Mouse (Mus musculus): ENCODE results near the gene Slc37a3. TPM values are rescaled to one million over a fixed set of nuclear protein-coding genes. Genes with fewer than 3 reads are reported as not detected.

Slc37a3 gene
- polyA plus RNA-seq, 1 experiment = 30.8 TPM

DNA sequence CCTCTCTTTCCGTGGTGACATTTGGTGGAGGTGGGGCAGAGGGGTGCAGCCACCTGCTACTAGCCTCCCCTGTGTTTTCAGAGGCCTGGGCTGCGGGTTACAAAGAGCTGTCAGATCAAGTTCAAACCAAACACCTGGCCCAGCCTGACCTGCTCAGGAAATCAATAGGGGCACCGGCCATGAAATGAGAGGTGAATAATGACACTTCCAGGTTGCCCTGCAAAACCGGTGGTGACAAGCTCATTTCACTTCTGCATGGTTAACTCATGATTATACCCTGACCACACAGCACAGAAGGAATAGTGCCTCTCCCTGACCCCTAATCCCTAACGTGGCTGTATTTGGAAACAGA lies 90.8 kb downstream of the Slc37a3 start:
- 20% methylated on average over 5 of the region's 5 CpGs for WGBS
- no peaks in the 10 kb centered on the region for H3K36me3 ChIP-seq (ENCODE audit: control insufficient read depth, insufficient read depth, low read length)
- no peak overlapping the region for H3K4me3 ChIP-seq (ENCODE audit: control insufficient read depth, insufficient read depth, low read length)
- TF ChIP-seq POLR2A (IDR thresholded peaks at IDR 0.05; ENCODE audit: control insufficient read depth, extremely low read depth, insufficient read depth, low read length, poor library complexity) = no peak
- TF ChIP-seq CTCF (IDR thresholded peaks at IDR 0.05; ENCODE audit: borderline replicate concordance, control insufficient read depth, extremely low read depth, insufficient read depth, low read length, poor library complexity) = no peak
- no peak overlapping the region for H3K27ac ChIP-seq (ENCODE audit: control insufficient read depth, insufficient read depth, low read length)
- peak; percentile 25 for DNase-seq
- H3K27me3 ChIP-seq (ENCODE audit: control insufficient read depth, insufficient read depth, low read length) = no peaks in the 10 kb centered on the region
- peaks cover 12% of the 10 kb centered on the region for H3K4me1 ChIP-seq (replicated peaks; ENCODE audit: control insufficient read depth, insufficient read depth, low read length)

DNA sequence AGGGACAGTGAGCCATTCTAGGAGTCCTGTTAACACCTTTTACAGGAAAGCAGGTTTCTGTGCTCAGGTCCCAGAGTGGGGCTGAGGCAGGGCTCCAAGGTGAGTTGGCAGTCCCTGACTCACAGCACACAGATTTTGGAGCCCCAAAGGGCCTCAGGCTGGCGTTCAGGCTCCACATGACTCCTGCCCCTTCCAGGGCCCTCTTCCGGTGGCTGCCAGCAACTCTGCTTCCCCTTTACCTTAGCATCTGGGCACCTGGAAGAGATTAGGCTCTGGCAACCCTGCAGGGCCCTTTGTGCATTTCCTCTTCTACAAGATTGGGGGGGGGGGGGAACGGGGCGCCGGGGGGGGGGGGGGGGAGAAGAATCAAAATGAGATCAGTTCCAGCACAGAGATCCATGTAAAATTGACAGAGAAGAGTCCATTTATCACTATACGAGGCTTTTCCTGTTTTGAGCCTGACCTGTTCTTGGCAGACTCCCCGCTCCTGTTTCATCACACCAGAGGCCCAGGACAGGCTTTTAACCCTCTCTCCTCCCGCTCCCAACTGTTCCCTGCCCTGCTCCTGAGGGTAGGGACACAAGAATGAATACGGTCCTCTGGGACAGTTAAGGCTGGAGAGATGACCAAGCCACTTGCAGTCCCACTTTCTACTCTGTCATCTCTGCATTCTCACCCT lies 91.3 kb downstream of the Slc37a3 start:
- H3K4me1 ChIP-seq (replicated peaks; ENCODE audit: control insufficient read depth, insufficient read depth, low read length) = peaks cover 12% of the 10 kb centered on the region
- no peak overlapping the region for H3K4me3 ChIP-seq (ENCODE audit: control insufficient read depth, insufficient read depth, low read length)
- no peaks in the 10 kb centered on the region for H3K27me3 ChIP-seq (ENCODE audit: control insufficient read depth, insufficient read depth, low read length)
- peak; percentile 32 for DNase-seq
- H3K27ac ChIP-seq (ENCODE audit: control insufficient read depth, insufficient read depth, low read length) = no peak overlapping the region
- 25% methylated on average over 8 of the region's 9 CpGs for WGBS
- no peaks in the 10 kb centered on the region for H3K36me3 ChIP-seq (ENCODE audit: control insufficient read depth, insufficient read depth, low read length)
- TF ChIP-seq POLR2A (IDR thresholded peaks at IDR 0.05; ENCODE audit: control insufficient read depth, extremely low read depth, insufficient read depth, low read length, poor library complexity) (no peak), CTCF (IDR thresholded peaks at IDR 0.05; ENCODE audit: borderline replicate concordance, control insufficient read depth, extremely low read depth, insufficient read depth, low read length, poor library complexity) (no peak)

DNA sequence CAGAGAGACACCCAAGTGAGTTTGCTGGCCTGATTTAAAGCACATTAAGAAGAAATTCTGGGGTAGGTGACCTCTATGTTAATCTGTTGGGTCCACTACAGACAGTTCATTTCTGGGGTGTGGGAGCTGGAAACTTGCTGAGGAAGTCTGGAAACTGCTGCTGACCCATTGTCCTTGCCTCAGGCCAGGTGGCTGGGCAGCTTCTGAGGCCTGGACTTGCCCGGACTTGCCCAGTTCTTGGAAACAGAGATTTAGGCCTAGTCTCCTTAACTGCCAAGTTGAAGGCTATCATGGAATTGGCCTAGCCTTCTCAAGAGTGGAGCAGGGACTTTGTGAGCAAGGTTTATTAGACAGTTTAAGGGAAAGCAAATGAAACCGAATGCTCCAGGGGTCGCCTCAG lies 92.6 kb downstream of the Slc37a3 start:
- Histone ChIP-seq H3K27me3 (ENCODE audit: control insufficient read depth, insufficient read depth, low read length) (no peaks in the 10 kb centered on the region), H3K4me3 (ENCODE audit: control insufficient read depth, insufficient read depth, low read length) (no peak overlapping the region), H3K4me1 (replicated peaks; ENCODE audit: control insufficient read depth, insufficient read depth, low read length) (peaks cover 12% of the 10 kb centered on the region), H3K36me3 (ENCODE audit: control insufficient read depth, insufficient read depth, low read length) (no peaks in the 10 kb centered on the region), H3K27ac (ENCODE audit: control insufficient read depth, insufficient read depth, low read length) (no peak overlapping the region)
- no peak for DNase-seq
- 94% methylated on average over 3 of the region's 3 CpGs for WGBS
- no peak for TF ChIP-seq CTCF (IDR thresholded peaks at IDR 0.05; ENCODE audit: borderline replicate concordance, control insufficient read depth, extremely low read depth, insufficient read depth, low read length, poor library complexity)
- TF ChIP-seq POLR2A (IDR thresholded peaks at IDR 0.05; ENCODE audit: control insufficient read depth, extremely low read depth, insufficient read depth, low read length, poor library complexity) = no peak

Other genes with a start within 250 kb of the Slc37a3 start
- 3.5 and 3.7 TPM in 2 replicates for gene Kdm7a, start 170.9 kb downstream of the Slc37a3 start, polyA plus RNA-seq (2012; rRNA removed)
- 9.8 and 13.2 TPM in 2 replicates for gene Rab19, start 3.5 kb upstream of the Slc37a3 start, polyA plus RNA-seq (2012; rRNA removed)
- 44.3 and 45.8 TPM in 2 replicates for gene Mkrn1, start 42.8 kb upstream of the Slc37a3 start, polyA plus RNA-seq (2012; rRNA removed)
- 2.6 and 3.2 TPM in 2 replicates for gene Dennd2a, start 180.2 kb upstream of the Slc37a3 start, polyA plus RNA-seq (2012; rRNA removed)
- gene Adck2, start 196.2 kb upstream of the Slc37a3 start, polyA plus RNA-seq (2012; rRNA removed) = 17.0 and 18.8 TPM in 2 replicates
- 0.96 TPM in 1 of 2 replicates, not detected in the other for gene Gm42420, start 208.1 kb upstream of the Slc37a3 start, polyA plus RNA-seq (2012; rRNA removed)
- gene Ndufb2, start 214.9 kb upstream of the Slc37a3 start, polyA plus RNA-seq (2012; rRNA removed) = 249 and 412 TPM in 2 replicates

Data from thymus, adult 2 months (tissue).